Mouse (Mus musculus) stomach, embryonic 15.5 days (tissue): ENCODE data around the gene Hmgcl. TPM values are rescaled to one million over a fixed set of nuclear protein-coding genes. Genes with fewer than 3 reads are reported as not detected.
"Not testable (repeated sequence)": the region's sequence is repeated elsewhere in the genome, so short reads cannot be mapped to it uniquely, and the experiment has no call there.

Experiments used
- ATAC-seq: fragments of 200-750 bp; cut with Nextera tagmentation; 2 replicates; pipeline ENCODE4 v1.8.0; 2017; ENCODE audit warnings: low read depth, moderate number of reproducible peaks, moderate TSS enrichment; ENCODE audit not compliant: insufficient read depth, low FRiP score
- H3K27ac ChIP-seq: fragments of 300-500 bp; sonication (generic); 2 replicates; pipeline ENCODE4 v1.5.1; 2015; ENCODE audit warnings: mild to moderate bottlenecking, inconsistent platforms
- H3K27me3 ChIP-seq: fragments of 300-500 bp; sonication (generic); replicated peaks from 2 replicates; pipeline ENCODE4 v1.6.1; 2015; ENCODE audit warnings: inconsistent platforms
- H3K36me3 ChIP-seq: fragments of 300-500 bp; sonication (generic); 2 replicates; pipeline ENCODE4 v1.6.1; 2015; ENCODE audit warnings: inconsistent platforms
- H3K4me1 ChIP-seq: fragments of 300-500 bp; sonication (generic); 2 replicates; pipeline ENCODE4 v1.6.1; 2015; ENCODE audit warnings: inconsistent platforms
- H3K4me2 ChIP-seq: fragments of 300-500 bp; sonication (generic); 2 replicates; pipeline ENCODE4 v1.6.1; 2015; ENCODE audit warnings: mild to moderate bottlenecking, inconsistent platforms
- H3K4me3 ChIP-seq: fragments of 300-500 bp; sonication (generic); replicated peaks from 2 replicates; pipeline ENCODE4 v1.5.1; 2015; ENCODE audit warnings: inconsistent platforms
- H3K9ac ChIP-seq: fragments of 300-500 bp; sonication (generic); 2 replicates; pipeline ENCODE4 v1.6.1; 2015; ENCODE audit warnings: inconsistent platforms
- H3K9me3 ChIP-seq: fragments of 300-500 bp; sonication (generic); 2 replicates; pipeline ENCODE4 v1.6.1; 2016; ENCODE audit warnings: inconsistent platforms
- WGBS: fragments of 180-500 bp; shearing (Covaris S2); methylation state at CpG from one replicate; pipeline ENCODE4 v1.1.7; 2015; 5-methylcytosine and 5-hydroxymethylcytosine counted together
- polyA plus RNA-seq: library from polyadenylated mRNA; unstranded; fragments of >200 nt; fragmentation: Nextera tagmentation; extraction: Ambion mirVana; gene quantifications from 2 replicates; pipeline ENCODE4 v1.2.1, GENCODE M21; 2015

The Hmgcl gene
- polyA plus RNA-seq, 1 experiment from 2014 or later, result 90.4 TPM

DNA sequence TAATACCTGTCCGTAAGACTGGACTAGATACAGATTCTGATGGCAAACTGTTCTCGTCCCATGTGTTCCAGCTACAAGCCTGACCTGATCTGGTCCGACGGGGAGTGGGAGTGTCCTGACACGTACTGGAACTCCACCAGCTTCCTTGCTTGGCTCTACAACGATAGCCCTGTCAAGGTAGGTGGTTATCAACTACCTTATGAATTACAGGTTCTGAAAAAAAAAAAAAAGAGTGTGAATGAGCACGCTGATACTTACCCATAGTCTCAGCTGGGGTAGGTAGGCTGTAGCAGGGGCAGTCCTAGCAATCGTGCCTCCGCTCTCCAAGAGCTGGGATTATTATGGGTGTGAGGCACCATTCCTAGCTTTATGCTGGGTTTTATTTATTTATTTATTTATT, 16.4 kb upstream of the Hmgcl start:
- H3K4me3 ChIP-seq, result no peak overlapping the region
- H3K9ac ChIP-seq, result no peak overlapping the region
- peaks cover 25% of the 10 kb centered on the region for H3K36me3 ChIP-seq
- no peaks in the 10 kb centered on the region for H3K9me3 ChIP-seq
- H3K4me1 ChIP-seq, result no peaks in the 10 kb centered on the region
- no peak overlapping the region for H3K4me2 ChIP-seq
- no peak overlapping the region for H3K27ac ChIP-seq
- no peaks in the 10 kb centered on the region for H3K27me3 ChIP-seq
- no peak for ATAC-seq
- WGBS, result 74% methylated on average over 9 of the region's 9 CpGs

DNA sequence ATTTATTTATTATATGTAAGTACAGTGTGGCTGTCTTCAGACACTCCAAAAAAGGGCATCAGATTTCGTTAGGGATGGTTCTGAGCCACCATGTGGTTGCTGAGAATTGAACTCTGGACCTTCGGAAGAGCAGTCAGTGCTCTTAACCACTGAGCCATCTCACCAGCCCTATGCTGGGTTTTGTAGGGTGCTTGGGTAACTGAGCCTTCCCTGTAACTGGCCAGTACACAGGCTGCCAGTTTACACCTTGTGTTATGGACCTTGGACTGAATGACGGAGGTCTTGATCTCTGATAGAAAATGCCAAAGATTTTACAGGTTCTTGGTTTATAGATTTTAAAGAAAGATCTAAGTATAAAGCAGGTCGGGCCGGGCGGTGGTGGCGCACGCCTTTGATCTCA, 16.0 kb upstream of the Hmgcl start:
- no peak overlapping the region for H3K4me3 ChIP-seq
- H3K4me2 ChIP-seq, result no peak overlapping the region
- 91% methylated on average over 8 of the region's 8 CpGs for WGBS
- peaks cover 25% of the 10 kb centered on the region for H3K36me3 ChIP-seq
- no peaks in the 10 kb centered on the region for H3K4me1 ChIP-seq
- no peak overlapping the region for H3K9ac ChIP-seq
- no peaks in the 10 kb centered on the region for H3K9me3 ChIP-seq
- H3K27ac ChIP-seq, result no peak overlapping the region
- no peak for ATAC-seq
- no peaks in the 10 kb centered on the region for H3K27me3 ChIP-seq

DNA sequence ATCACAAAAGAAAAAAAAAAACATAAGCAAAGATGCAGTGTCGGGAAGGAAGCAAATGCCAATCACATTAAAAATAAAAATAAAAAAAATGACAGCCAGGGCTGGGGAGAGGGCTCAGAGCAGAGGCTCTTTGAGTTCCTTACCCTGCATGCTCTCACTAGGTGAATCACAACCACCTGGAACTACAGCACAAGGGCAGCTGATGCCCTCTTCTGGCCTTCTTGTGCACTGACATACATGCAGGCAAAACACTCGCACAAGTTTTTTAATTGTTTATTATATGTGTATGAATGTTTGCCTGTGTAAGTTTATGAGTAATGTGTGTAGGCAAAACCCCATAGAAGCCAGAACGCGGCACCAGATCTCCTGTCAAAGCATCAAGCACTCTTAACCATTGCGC, 14.4 kb upstream of the Hmgcl start:
- ATAC-seq, result no peak
- Histone ChIP-seq H3K4me1 (no peaks in the 10 kb centered on the region), H3K27ac (no peak overlapping the region), H3K9ac (no peak overlapping the region), H3K4me3 (no peak overlapping the region), H3K9me3 (no peaks in the 10 kb centered on the region), H3K36me3 (peaks cover 15% of the 10 kb centered on the region; the same call in 1 of the 2 replicates), H3K4me2 (no peak overlapping the region), H3K27me3 (no peaks in the 10 kb centered on the region)
- 67% methylated on average over 5 of the region's 5 CpGs for WGBS

DNA sequence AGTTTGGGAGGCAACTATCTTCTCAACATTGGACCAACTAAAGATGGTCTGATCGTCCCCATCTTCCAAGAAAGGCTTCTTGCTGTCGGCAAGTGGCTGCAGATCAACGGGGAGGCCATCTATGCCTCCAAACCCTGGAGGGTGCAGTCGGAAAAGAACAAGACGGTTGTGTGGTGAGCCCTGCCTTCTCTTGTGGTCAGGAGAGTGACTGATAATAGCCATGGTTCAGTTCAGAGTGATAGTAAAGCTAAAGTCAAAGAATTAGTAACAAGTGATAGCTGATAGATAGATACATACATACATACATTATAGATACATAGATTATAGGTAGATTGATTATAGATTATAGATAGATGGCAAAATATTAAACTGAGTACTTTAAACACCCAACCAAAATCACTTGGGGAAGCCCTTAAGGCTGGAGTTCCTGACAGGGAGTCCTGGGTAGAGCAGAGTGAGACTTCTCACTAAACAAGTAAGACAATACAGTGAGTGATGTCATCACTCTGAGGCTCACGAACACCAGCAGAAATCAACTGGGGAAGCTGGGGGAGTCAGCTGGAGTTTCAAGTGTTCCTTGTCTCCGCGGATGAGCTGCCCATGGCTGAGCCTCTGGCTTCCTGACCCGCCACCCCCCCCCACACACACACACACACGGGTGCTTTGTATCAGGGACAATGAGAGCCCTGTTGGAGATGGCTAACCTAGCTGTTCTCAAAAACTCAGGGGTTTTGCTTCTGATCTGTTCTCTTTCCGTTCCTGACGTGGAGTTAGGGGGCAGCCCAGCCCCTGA, 11.3 kb upstream of the Hmgcl start:
- H3K36me3 ChIP-seq, result 0 out of 2 replicates have a peak, but pooled peaks cover 11% of the 10 kb centered on the region
- no peak overlapping the region for H3K4me3 ChIP-seq
- no peak overlapping the region for H3K27ac ChIP-seq
- no peak for ATAC-seq
- 65% methylated on average over 12 of the region's 12 CpGs for WGBS
- no peaks in the 10 kb centered on the region for H3K9me3 ChIP-seq
- no peak overlapping the region for H3K9ac ChIP-seq
- H3K4me2 ChIP-seq, result no peak overlapping the region
- no peaks in the 10 kb centered on the region for H3K4me1 ChIP-seq
- no peaks in the 10 kb centered on the region for H3K27me3 ChIP-seq

DNA sequence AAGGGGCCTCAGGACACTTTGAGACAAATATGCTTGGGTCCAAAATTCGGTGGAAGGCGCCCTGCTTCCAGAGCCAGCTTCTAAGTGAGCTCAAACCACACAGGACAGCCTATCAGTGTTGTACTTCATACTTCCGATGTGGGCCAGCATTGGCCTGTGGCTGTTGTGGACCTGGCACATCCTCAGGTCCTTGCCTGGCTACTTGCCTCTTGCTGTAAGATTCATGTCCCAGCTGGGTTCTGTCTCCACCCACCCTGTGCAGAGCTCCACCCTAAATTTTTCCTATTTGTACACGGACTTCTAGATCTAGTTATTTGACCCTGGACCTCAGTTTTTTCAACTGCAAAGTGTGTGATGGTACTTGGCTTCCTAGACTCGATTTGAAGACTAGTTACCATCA, 10.7 kb upstream of the Hmgcl start:
- Histone ChIP-seq H3K9me3 (no peaks in the 10 kb centered on the region), H3K27ac (no peak overlapping the region), H3K4me3 (no peak overlapping the region), H3K4me1 (no peaks in the 10 kb centered on the region), H3K9ac (no peak overlapping the region), H3K27me3 (no peaks in the 10 kb centered on the region), H3K36me3 (0 out of 2 replicates have a peak, but pooled peaks cover 14% of the 10 kb centered on the region), H3K4me2 (no peak overlapping the region)
- no peak for ATAC-seq
- 65% methylated on average over 5 of the region's 5 CpGs for WGBS

DNA sequence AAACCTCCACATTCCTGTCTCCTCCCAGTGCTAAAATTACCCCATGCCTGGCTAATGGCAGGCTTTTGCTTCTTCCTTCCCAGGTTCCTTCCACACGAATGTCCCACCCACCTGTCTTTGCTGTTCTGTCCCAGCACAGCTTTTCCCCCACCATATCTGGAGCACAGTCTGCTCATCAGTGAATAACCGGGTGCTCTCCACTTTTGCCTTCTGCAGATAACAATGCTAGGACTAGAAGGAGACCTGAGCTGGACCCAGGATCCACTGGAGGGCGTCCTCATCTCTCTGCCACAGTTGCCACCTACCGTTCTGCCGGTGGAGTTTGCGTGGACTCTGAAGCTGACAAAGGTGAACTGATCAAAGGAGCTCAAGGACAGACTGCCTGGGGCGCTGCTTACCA, 7.4 kb upstream of the Hmgcl start:
- Histone ChIP-seq H3K9ac (no peak overlapping the region), H3K9me3 (no peaks in the 10 kb centered on the region), H3K27me3 (no peaks in the 10 kb centered on the region), H3K4me2 (no peak overlapping the region), H3K27ac (no peak overlapping the region), H3K36me3 (peaks cover 15% of the 10 kb centered on the region), H3K4me3 (no peak overlapping the region), H3K4me1 (no peaks in the 10 kb centered on the region)
- WGBS, result 81% methylated on average over 7 of the region's 7 CpGs
- ATAC-seq, result no peak

DNA sequence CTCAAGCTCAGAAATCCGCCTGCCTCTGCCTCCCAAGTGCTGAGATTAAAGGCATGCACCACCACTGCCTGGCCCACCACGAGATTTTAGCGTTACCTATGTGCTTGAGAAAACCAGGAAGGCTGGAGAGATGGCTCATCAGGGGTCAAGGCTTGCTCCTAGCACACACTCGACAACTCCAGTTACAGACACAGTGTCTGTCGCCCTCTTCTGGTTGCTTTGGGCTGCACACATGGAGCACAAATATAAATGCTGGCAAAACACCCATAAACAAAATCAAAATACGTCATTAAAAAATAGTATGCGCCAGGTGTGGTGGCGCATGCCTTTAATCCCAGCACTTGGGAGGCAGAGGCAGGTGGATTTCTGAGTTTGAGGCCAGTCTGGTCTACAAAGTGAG, 5.2 kb upstream of the Hmgcl start:
- not testable (repeated sequence) for H3K9ac ChIP-seq, H3K9me3 ChIP-seq, ATAC-seq, H3K27ac ChIP-seq, H3K4me2 ChIP-seq, H3K4me3 ChIP-seq, H3K4me1 ChIP-seq, H3K27me3 ChIP-seq
- 85% methylated on average over 8 of the region's 8 CpGs for WGBS
- H3K36me3 ChIP-seq, result peaks cover 13% of the 10 kb centered on the region

DNA sequence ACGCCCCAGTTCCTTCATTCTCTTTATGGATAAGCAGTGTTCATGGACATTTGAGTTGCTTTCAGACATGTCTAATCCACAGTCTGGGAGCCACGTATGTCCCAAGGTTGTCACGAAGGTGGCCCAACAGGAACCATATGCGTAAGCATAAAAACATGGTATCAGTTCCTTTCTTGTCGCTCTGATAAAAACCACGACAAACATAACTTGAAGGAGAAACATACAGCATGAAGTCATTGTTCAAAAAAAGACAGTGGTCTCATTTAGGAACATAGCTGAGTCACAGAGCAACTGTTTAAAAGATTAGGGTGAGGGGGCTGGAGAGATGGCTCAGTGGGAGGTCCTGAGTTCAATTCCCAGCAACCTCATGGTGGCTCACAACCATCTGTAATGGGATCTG, 4.1 kb upstream of the Hmgcl start:
- Histone ChIP-seq H3K4me3 (no peak overlapping the region), H3K4me2 (no peak overlapping the region), H3K9ac (no peak overlapping the region), H3K9me3 (no peaks in the 10 kb centered on the region), H3K27ac (no peak overlapping the region), H3K4me1 (peaks cover 6% of the 10 kb centered on the region; the same call in 1 of the 2 replicates), H3K27me3 (no peaks in the 10 kb centered on the region), H3K36me3 (peaks cover 13% of the 10 kb centered on the region)
- 73% methylated on average over 6 of the region's 6 CpGs for WGBS
- no peak for ATAC-seq

DNA sequence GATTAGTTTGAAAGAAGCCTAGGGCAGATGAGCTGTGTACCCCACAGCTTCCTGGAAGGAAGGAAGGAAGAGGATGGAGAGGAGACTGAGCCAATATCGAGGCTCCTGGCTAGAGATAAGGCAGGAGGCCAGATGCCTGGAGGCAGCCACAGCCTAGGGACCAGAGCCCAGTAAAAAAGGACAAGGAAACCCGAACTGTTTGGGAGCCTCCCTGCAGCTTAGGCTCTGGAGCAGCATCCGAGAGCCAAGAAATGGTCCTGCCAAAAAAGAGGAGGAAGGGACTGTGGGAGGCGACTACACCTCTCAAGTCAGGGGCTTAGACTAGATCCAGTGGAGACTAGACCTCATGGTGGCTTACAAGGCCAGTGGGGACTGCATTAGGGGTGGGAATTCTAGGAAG, 2.9 kb upstream of the Hmgcl start:
- Histone ChIP-seq H3K36me3 (peaks cover 13% of the 10 kb centered on the region), H3K27me3 (no peaks in the 10 kb centered on the region), H3K4me1 (peaks cover 9% of the 10 kb centered on the region), H3K4me2 (no peak overlapping the region), H3K9ac (no peak overlapping the region), H3K27ac (0 out of 2 replicates have a peak overlapping the region, but pooled peaks have one; percentile 16), H3K4me3 (no peak overlapping the region), H3K9me3 (no peaks in the 10 kb centered on the region)
- 47% methylated on average over 4 of the region's 4 CpGs for WGBS
- ATAC-seq, result no peak

DNA sequence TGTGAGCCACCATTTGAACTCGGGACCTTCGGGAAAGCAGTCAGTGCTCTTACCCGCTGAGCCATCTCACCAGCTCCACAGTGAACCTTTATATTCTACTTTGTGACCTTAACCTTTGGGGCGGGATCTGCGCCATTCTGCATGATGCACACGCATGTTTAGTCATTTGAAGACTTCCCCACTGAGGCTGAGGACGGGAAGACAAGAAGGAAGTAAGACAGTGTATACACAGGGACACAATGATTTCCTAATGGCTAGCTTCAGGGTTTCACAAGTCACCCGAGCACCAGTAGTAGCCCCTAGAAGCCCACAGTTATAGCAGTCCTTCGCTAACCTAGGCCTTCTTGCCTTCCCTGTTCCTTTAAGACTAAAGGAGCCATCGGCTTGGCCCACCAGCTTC, 542 bp upstream of the Hmgcl start:
- Histone ChIP-seq H3K27me3 (no peaks in the 10 kb centered on the region), H3K9ac (no peak overlapping the region), H3K4me3 (peak overlapping the region; percentile 84), H3K4me2 (peak overlapping the region; percentile 76), H3K36me3 (peaks cover 4% of the 10 kb centered on the region), H3K4me1 (peaks cover 14% of the 10 kb centered on the region), H3K27ac (peak overlapping the region; percentile 64), H3K9me3 (no peaks in the 10 kb centered on the region)
- 69% methylated on average over 10 of the region's 10 CpGs for WGBS
- ATAC-seq, result 0 out of 2 replicates have a peak, but pooled peaks have one; percentile 1

DNA sequence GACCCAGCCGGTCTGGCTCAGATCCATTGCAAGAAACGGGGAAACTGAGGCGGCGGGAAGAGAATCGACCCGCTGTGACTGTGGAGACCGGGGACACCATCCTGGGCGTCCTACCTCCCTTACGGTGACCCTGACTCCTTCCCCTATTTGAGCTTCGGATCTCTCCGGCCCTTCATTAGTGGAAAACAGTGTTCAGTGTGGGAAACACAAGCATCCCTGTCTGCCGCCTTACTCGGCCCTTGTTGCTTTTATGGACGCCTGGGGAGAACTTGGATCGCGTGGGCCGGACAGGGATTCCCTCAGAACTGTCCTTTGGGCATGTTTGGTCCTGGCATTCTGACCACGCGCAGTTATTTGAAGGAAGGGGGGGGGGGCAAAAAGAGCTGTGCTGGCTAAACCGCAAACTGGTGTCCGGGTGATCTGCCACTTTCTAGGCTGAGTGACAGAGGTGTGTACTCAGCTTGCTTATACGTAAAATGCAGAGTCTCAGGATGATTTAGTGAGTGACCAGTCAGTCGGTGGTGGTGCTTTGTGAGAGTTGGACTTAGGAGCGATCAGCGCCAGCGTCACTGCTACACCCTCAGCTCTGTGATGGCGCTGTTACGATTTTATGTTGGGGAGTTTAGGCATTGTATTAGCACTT, 532 bp downstream of the Hmgcl start:
- peaks cover 5% of the 10 kb centered on the region; the same call in 1 of the 2 replicates for H3K36me3 ChIP-seq
- 1% methylated on average over 28 of the region's 28 CpGs for WGBS
- H3K9me3 ChIP-seq, result no peaks in the 10 kb centered on the region
- peak overlapping the region; percentile 84 for H3K4me3 ChIP-seq
- peak overlapping the region; percentile 76 for H3K4me2 ChIP-seq
- peak; percentile 8; the same call in 1 of the 2 replicates for ATAC-seq
- no peaks in the 10 kb centered on the region for H3K27me3 ChIP-seq
- peak overlapping the region; percentile 75 for H3K9ac ChIP-seq
- peak overlapping the region; percentile 58 for H3K27ac ChIP-seq
- peaks cover 14% of the 10 kb centered on the region for H3K4me1 ChIP-seq

DNA sequence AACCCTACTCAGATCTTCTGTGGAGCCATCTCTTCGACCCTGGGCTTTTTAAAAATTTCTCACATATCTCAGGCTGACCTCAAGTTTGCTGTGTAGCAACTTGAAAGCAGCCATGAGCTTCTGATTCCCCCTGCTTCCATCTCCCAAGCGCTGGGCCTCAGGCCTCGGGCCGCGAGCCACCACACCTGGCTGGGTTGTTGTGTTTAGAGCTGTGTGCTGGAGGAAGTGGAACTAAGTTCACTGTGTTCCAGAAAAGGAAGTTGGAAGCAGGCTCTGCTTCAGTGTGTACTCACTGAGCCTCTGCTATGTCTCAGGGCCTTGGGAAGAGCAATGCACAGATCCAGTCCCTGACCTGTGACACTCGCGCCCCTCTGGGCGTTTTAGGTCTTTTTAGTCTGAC, 1.9 kb downstream of the Hmgcl start:
- ATAC-seq, result no peak
- Histone ChIP-seq H3K27ac (no peak overlapping the region), H3K4me2 (no peak overlapping the region), H3K27me3 (no peaks in the 10 kb centered on the region), H3K4me1 (peaks cover 14% of the 10 kb centered on the region), H3K4me3 (no peak overlapping the region), H3K9me3 (no peaks in the 10 kb centered on the region), H3K36me3 (peaks cover 12% of the 10 kb centered on the region), H3K9ac (no peak overlapping the region)
- WGBS, result 86% methylated on average over 8 of the region's 8 CpGs
